Mouse (Mus musculus) liver, adult 2 months (tissue): ENCODE results near the gene Adgrg3.

Source experiments
- CTCF ChIP-seq: fragments of 200-500 bp; IDR thresholded peaks from 2 replicates; pipeline ENCODE4 v1.5.1; 2011; ENCODE audit warnings: low read depth, low read length, control low read depth
- POLR2A ChIP-seq: fragments of 200-500 bp; IDR thresholded peaks from 2 replicates; pipeline ENCODE4 v1.6.1; 2011; ENCODE audit warnings: low read length, control low read depth; ENCODE audit not compliant: insufficient read depth; ENCODE audit errors: extremely low read depth

DNA sequence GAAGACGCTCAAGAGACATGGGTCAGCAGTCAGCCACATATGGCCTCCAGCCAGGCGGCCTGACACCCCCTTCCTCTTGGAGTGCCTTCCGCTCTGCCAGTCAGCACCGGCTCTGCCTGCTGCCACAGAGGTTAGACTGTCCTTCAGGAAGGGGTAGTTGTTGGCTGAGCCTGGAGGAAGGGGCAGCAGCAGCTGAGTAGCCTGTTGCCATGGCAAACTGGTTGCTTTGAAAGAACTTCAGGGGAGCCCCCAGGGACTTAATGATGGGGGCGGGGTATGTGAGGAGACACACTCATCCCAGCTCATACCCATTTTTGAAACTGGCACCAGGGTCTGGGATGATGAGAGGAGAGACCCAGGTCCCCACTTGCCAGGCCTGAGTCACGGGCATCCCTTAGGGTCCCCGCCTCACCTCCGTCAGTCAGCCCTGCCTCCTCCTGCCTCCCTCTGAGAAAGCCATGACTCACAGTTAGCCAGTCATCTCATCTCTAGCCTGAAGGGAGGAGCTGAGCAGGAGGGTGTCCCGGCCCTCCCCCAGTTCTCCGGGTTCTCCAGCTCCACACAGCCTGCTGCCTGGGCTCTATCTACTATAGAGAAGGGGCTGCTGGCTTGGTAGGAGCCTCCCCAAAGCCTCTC lies 33.5 kb upstream of the Adgrg3 start:
- TF ChIP-seq CTCF (no peak), POLR2A (no peak)
